Mouse (Mus musculus) myocyte (in vitro differentiated cells): ENCODE measurements around the gene Cfap299.

Experiments
- CEBPB ChIP-seq: IDR thresholded peaks from 2 replicates; pipeline ENCODE4 v1.6.1; 2011; ENCODE audit warnings: mild to moderate bottlenecking, moderate library complexity; ENCODE audit not compliant: poor library complexity, insufficient read depth, severe bottlenecking
- E2F4 ChIP-seq: IDR thresholded peaks from one replicate; pipeline ENCODE4 v1.6.1; 2011; ENCODE audit warnings: mild to moderate bottlenecking, control low read depth, moderate library complexity; ENCODE audit not compliant: insufficient read depth
- MAX ChIP-seq: IDR thresholded peaks from one replicate; pipeline ENCODE4 v1.6.1; 2011; ENCODE audit warnings: low read depth, mild to moderate bottlenecking, control low read depth
- MYOD1 ChIP-seq, 3 experiments: IDR thresholded peaks; one replicate each; pipeline ENCODE4 v1.6.1; 2011; ENCODE audit warnings: control low read depth in 2 of 3, low read depth in 2 of 3, mild to moderate bottlenecking in 2 of 3, moderate library complexity in 1 of 3; ENCODE audit not compliant: insufficient read length in 2 of 3, control insufficient read depth in 1 of 3
- MYOG ChIP-seq, 3 experiments: IDR thresholded peaks; one replicate each; pipeline ENCODE4 v1.6.1; 2011; ENCODE audit warnings: control low read depth in 2 of 3, low read depth in 2 of 3, mild to moderate bottlenecking in 2 of 3; ENCODE audit not compliant: insufficient read length in 2 of 3, control insufficient read depth in 1 of 3, insufficient read depth in 1 of 3
- POLR2A ChIP-seq: IDR thresholded peaks from one replicate; pipeline ENCODE4 v1.6.1; 2011; ENCODE audit warnings: low read depth, mild to moderate bottlenecking, control low read depth, moderate library complexity; ENCODE audit not compliant: insufficient read length
- POLR2AphosphoS2 ChIP-seq: IDR thresholded peaks from one replicate; pipeline ENCODE4 v1.6.1; 2011; ENCODE audit warnings: low read depth, control low read depth; ENCODE audit not compliant: insufficient read length
- REST ChIP-seq: IDR thresholded peaks from one replicate; pipeline ENCODE4 v1.6.1; 2011; ENCODE audit warnings: mild to moderate bottlenecking, control low read depth, moderate library complexity; ENCODE audit not compliant: insufficient read depth, insufficient read length
- SRF ChIP-seq: IDR thresholded peaks from one replicate; pipeline ENCODE4 v1.6.1; 2011; ENCODE audit warnings: low read depth; ENCODE audit not compliant: control insufficient read depth, insufficient read length
- TCF12 ChIP-seq: IDR thresholded peaks from one replicate; pipeline ENCODE4 v1.6.1; 2011; ENCODE audit warnings: mild to moderate bottlenecking, control low read depth; ENCODE audit not compliant: poor library complexity, insufficient read depth, severe bottlenecking
- TCF3 ChIP-seq: IDR thresholded peaks from one replicate; pipeline ENCODE4 v1.6.1; 2011; ENCODE audit warnings: low read depth, control low read depth; ENCODE audit not compliant: insufficient read length
- USF1 ChIP-seq: IDR thresholded peaks from one replicate; pipeline ENCODE4 v1.6.1; 2011; ENCODE audit warnings: low read depth, mild to moderate bottlenecking, control low read depth, moderate library complexity

GRCm38 (mm10) chr5:98574711-98575470 is 245.8 kb downstream of the Cfap299 start:
- no peak for TF ChIP-seq POLR2A
- TF ChIP-seq CEBPB = no peak
- TF ChIP-seq USF1 = no peak
- TF ChIP-seq POLR2AphosphoS2 = no peak
- no peak for TF ChIP-seq TCF3
- TF ChIP-seq TCF12 = no peak
- no peak for TF ChIP-seq MYOG (IDR thresholded peaks at IDR 0.05; ENCODE audit: control insufficient read depth in 1 of 3, insufficient read depth in 1 of 3, insufficient read length in 2 of 3, low read depth in 2 of 3)
- no peak for TF ChIP-seq E2F4
- TF ChIP-seq MYOD1 (IDR thresholded peaks at IDR 0.05; ENCODE audit: control insufficient read depth in 1 of 3, insufficient read length in 2 of 3, low read depth in 2 of 3) = no peak
- TF ChIP-seq MAX = no peak
- TF ChIP-seq SRF = no peak
- no peak for TF ChIP-seq REST
